Mouse (Mus musculus) brain, embryonic 14.5 days (tissue): ENCODE measurements around the gene Gm16223.

Experiments
- CTCF ChIP-seq: fragments of 200-500 bp; IDR thresholded peaks from 2 replicates; pipeline ENCODE4 v1.5.1; 2012; ENCODE audit warnings: inconsistent platforms, mild to moderate bottlenecking, moderate library complexity, borderline replicate concordance; ENCODE audit not compliant: insufficient read depth, insufficient read length; ENCODE audit errors: extremely low read depth
- POLR2A ChIP-seq: fragments of 200-500 bp; IDR thresholded peaks from 2 replicates; pipeline ENCODE4 v1.6.1; 2012; ENCODE audit warnings: mild to moderate bottlenecking, inconsistent platforms, borderline replicate concordance; ENCODE audit not compliant: poor library complexity, insufficient read depth, insufficient read length, severe bottlenecking; ENCODE audit errors: extremely low read depth

GRCm38 (mm10) chr5:42198493-42198892, 130.7 kb downstream of the Gm16223 start:
- TF ChIP-seq POLR2A (no peak), CTCF (no peak)
